Mouse (Mus musculus): ENCODE measurements around the gene Fcf1.
A peak's percentile ranks its signal among the peaks of the same experiment; 100 is the strongest.

Gene Fcf1

DNA sequence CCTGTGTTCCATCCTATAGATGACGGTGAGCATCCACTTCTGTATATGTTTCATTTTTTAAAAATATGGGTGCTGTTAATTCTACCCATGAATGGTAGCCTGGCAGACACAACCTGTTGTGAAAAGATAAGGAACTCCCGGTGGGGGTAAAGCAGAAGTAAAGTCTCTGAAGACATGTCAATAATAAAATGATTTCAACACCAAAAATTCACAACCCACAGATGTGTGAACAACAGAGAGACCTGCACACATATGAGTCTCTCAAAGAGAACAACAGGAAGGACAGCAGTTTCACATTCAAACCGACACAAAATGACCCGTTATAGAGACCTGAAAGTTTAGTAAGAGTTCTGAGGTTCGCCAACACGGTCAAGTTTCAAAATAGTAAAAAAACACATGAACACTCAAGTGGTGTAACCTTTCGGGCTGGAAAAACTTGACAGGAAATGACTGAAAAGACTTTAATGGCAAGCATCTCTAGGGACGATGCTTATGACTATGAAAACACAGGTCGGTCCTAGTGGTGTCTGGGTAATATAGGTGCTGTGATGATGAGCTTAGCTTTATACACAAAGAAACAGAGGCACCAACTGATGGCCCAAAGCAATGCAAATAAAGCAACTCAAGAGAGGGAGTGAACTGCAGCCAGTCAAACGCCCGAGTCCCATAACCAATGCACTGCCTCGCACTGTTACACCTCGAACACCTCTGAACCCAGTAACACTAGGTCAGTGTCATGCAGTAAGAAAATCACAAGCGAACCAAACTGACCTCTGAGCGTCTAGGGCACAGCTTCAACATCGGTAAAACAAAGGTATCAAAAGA is 1.7 kb upstream of the Fcf1 start:
- DNase-seq (ENCODE audit: low spot score) = no peak

DNA sequence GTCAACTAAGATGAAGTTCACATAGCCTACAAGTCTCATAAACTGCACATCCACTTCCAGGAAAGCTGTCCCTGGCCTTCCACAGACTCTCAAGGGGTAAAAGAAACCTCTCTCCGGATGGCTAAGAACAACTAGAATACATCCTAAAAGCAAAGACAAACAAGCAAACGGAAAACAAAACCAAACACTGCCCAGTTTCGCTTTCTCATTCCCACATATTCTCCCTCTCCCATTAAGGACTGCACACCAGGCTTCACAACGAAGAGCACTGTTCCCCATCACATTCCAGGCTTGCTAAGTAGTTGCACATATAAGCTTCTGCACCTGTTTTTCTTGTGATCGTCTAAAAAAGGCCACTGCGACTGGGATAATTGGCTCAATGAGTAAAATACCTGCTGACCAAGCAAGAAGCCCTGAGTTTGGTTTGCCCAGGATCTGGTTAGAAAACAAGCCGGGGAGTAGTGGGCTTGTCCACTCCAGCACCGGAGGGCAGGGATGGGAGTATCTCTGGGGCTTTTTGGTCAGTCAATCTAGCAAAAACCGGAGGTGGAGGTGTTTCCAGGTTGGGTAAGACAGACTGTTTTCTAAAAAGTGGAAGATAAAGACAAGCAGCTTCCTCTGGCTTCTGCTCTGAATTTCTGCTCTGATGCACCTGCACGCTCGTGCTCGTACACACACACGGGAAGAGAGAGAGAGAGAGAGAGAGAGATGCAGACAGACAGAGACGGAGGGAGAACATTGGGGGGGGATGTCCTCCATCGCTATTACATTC is 855 bp upstream of the Fcf1 start:
- DNase-seq (ENCODE audit: low spot score) = no peak

DNA sequence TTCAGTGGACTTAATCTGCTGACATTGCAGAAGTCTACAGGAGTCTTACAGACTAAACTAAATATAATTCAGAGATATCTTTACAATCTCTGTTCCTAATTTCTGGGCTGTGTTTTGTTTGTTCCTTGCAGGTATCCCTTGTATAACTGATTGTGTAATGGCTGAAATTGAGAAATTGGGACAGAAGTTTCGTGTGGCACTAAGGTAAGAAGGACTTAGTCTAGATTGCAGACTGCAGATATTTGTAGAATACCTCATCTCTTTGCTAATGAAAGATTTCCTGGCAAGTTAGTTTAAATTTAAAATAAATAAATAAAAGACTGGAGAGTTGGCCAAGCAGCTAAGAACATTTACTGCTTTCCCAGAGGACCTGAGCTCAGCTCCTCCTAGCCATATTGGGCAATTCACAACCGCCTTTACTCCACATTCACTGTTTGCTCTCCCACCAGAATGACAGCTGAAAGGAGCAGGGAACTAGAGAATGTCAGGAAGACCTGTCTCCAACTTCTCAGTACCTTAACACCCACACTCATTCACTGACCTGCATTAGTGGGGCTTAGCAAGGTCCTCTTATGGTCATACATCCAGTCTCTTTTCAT is 8.7 kb downstream of the Fcf1 start:
- no peak for DNase-seq (ENCODE audit: low spot score)

DNA sequence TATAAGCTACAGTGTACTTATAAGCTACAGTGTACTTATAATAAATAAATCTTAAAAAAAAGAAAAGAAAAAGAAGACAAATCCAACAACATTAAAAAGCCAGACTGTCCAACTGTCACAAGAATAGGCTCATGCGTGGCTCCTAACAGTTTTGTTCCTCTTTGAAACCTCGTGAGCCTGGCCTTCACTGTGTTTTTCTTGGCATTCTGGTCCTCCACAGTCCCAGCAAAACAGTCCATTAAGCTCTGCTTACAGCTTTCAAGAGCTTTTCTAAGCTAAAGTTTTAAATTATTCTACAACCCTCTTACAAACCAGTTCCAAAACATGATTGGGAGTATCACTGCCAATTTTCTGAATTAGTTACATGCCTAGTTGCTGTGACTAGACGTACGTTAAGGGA is 18.8 kb downstream of the Fcf1 start:
- no peak for DNase-seq (ENCODE audit: low spot score)

DNA sequence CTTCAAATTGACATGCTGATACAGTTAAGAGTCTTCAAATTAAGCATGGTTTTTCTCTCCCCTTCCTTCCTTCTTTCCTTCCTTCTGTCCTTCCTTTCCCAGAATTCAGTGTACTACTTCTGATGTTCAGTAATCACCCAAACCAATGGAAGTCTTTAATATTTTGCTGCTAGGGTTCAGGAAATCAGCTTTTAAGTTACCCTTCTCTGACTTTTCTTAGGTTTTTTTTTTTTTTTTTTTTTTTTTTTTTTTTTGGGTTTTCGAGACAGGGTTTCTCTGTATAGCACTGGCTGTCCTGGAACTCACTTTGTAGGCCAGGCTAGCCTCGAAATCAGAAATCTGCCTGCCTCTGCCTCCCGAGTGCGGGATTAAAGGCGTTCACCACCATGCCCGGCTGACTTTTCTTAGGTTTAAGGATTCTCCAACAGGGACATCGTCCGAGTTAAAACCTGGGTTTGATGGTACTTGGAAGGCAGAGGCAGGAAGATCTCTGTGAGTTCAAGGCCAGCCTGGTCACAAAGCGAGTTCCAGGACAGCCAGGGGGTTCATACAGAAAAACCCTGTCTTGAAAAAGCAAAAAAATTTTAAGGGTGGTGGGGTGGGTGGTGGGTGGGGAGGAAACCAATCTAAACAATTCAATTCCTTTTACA is 24.5 kb downstream of the Fcf1 start:
- DNase-seq (ENCODE audit: low spot score) = no peak

DNA sequence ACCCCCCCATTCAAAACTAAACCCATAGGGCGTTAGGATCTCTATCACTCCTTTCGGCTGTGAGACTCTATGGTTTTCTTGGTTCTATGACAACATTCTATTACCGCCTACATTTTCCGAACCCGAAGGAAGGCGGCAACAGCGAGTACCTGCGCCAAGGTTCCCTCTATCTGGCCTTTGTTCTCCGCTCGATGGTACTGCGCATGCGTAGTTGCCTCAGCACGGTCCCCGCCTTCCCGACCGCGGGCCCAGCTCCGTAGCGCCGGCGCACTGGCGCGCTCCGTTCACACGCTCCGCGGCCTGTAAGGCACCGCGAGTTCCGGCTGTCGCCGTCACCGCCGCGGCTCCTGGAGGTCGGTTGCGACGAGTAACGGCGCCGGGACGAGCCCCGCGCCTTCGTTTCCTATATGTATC is 25.4 kb downstream of the Fcf1 start, which contains the start of gene Ylpm1:
TSS of gene Ylpm1 (plus strand) at position 239 of the 414 bp plus-strand sequence.
- peak; percentile 87 for DNase-seq (ENCODE audit: low spot score)

DNA sequence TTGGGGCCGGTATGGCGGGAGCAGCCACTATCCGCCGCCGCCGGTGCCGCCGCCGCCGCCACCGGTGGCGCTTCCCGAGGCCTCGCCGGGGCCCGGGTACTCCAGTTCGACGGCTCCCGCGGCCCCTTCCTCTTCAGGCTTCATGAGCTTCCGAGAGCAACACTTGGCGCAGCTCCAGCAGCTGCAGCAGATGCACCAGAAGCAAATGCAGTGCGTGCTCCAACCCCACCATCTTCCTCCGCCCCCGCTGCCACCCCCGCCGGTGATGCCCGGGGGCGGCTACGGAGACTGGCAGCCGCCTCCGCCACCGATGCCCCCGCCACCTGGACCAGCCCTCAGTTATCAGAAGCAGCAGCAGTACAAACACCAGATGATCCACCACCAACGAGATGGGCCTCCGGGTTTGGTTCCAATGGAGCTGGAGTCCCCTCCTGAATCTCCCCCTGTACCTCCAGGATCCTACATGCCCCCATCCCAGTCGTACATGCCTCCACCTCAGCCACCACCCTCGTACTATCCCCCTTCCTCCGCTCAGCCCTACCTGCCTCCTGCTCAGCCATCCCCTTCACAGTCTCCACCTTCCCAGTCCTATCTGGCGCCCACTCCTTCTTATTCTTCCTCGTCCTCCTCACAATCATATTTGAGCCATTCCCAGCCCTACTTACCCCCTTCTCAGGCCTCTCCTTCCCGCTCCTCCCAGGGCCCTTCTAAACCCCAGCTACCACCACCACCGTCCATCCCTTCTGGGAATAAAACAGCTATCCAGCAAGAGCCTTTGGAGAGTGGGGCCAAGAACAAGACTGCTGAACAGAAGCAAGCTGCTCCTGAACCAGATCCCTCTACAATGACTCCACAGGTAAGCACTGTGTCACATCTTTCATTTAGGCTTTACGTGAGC is 26.1 kb downstream of the Fcf1 start:
- DNase-seq (ENCODE audit: low spot score) = peak; percentile 25

DNA sequence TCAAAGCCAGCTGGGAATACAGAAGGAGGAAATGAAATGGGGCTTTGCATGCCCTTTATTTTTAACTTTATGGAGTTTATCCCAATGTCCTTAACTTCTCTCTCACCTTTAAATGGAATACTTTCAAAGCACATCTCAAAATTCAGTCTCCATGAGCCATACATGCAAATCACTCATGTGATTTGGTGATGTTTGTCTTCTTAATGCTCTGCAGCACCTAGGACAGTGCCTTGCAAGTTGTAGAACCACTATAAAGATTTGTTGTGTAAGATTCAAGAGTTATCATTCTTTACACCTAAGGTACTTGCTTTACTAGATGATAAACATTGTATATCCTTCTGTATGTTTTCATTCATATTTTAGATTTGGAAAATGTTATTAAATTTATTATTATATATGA is 28.4 kb downstream of the Fcf1 start:
- DNase-seq (ENCODE audit: low spot score) = no peak

DNA sequence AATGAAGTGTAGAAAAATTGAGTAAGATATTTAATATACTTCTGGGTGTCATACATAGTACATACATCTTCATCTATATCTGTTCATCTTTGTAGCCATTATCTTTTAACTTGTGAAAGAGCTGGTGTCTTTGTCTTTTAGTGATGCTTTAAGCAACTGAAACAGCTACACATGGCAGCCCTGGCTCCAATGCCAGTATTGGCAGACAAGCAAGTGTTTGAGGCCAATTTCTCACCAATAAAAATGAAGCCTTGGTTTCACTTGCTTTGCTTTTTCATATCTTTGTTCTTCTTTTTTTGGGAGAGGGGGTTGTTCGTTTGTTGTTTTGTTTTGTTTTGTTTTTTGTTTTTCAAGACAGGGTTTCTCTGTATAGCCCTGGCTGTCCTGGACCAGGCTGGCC is 35.5 kb downstream of the Fcf1 start:
- no peak for DNase-seq (ENCODE audit: low spot score)

DNA sequence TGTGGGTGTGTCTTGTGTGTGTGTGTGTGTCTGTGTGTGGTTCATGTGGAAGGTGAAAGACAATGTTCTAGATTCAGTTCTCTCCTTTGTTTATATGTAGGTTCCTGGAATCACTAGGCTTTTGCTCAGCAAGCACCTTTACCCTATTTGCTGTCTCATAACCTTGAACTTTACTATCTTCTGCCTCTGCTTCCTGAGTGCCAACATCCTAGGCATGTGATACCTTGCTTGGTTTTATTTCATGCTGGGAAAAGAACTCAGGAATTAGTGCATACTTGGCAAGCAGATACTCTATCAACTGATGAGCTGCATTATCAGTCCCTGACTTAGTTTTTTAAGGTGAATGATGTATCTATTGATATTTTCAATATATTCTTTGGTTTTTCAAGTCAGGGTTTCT is 36.3 kb downstream of the Fcf1 start:
- DNase-seq (ENCODE audit: low spot score) = no peak

DNA sequence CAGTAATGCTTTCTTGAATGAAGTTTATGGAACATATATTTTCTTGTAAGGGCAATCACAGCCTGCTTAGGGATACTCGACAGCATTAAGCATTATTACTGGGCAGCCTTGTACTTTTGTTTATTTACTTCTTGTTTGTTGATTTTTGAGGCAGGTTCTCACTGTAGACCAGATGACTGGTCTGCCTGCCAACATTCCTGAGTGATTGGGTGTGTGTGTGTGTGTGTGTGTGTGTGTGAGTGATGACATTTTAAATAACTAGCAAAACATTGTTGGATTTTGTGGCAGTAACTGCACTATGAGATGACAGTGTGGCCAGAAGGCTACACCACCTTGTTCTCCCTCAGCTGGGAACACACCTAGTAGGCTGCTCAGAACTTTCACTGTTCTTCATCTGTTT is 39.1 kb downstream of the Fcf1 start:
- no peak for DNase-seq (ENCODE audit: low spot score)

DNA sequence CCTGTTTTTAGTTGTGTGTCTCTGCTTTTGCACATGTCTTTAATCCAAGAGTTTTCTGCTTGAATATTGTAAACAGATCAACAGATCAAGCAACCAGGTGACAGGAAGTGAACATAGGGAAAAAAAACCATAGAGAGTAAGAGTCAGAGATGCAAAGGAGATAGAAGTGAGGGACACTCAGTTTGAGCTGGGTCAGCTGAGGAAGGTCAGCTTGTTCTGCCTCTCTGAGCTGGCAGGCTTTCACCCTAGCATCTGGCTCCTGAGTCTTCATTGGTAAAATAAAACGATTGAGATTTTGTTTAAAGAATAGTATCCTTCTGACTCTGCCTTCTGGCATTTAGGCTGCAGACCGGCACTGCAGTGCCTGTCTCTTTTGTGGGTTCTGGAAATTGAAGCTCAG is 39.8 kb downstream of the Fcf1 start:
- DNase-seq (ENCODE audit: low spot score) = no peak

DNA sequence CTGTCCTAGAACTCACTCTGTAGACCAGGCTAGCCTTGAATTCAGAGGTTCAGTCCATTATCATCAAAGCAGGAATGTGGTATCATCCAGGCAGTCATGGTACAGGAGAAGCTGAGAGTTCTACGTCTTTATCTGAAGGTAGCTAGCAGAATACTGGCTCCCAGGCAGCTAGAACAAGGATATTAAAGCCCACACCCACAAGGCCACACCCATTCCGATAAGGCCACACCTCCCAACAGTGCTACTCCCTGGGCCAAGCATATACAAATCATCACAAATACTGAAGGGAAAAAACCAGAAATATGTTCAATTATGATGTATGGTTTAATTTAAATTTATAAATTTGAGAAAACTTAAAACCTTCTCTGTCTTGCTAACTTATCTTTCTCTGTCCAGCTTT is 41.5 kb downstream of the Fcf1 start:
- DNase-seq (ENCODE audit: low spot score) = no peak

DNA sequence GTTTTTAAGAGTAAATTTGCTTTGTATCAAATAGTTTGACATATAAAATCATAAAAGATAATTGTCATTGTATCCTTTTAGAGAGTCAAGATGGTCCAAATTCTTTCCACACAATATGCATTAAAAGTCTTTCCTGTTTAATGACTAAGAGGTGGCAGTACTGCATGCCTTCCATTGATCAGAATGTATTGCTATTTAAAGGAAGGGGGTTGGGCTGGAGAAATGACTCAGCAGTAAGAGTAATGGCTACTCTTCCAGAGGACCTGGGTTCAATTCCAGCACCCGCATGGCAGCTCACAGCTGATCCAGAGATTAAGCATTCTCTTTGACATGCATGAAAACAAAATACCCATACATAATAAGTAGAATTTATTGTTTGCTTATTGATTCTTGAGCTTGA is 51.4 kb downstream of the Fcf1 start:
- no peak for DNase-seq (ENCODE audit: low spot score)

DNA sequence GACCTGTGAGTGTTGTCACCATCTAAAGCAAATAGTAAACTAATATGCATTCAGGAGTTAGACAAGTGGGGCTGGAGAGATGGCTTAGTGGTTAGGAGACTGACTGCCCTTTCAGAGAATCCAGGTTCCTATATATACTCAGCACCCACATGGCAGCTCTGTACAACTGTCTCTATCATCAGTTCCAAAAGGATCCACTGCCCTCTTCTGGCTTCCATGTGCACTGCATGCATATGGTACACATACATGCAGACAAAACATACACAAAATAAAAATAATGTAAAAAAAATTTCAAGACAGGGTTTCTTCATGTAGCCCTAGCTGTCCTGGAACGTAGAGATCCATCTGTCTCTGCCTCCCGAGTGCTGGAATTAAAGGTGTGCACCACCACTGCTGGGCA is 62.0 kb downstream of the Fcf1 start:
- no peak for DNase-seq (ENCODE audit: low spot score)

All from layer of hippocampus, adult 9-10 months (tissue).